Mouse (Mus musculus): ENCODE measurements at regions not wholly inside any gene's neighbourhood (a gene's known extent, or its start where the extent isn't known, plus 50 kb on each side); places are given as distances from the start of the nearest gene placed in this dataset.

GRCm38 (mm10) chr16:93013881-93014280, 187.9 kb upstream of the Runx1 start:
- Histone ChIP-seq H3K9me3 (replicated peaks) (no peaks in the 10 kb centered on the region; the same call in 1 of the 2 replicates), H3K36me3 (replicated peaks) (no peaks in the 10 kb centered on the region), H3K4me1 (ENCODE audit: insufficient read depth, low read depth, low read length) (peaks cover 3% of the 10 kb centered on the region; the same call in 1 of the 2 replicates), H3K4me3 (ENCODE audit: low read depth, low read length) (no peak overlapping the region), H3K27me3 (ENCODE audit: insufficient read depth, low read length) (peaks cover 72% of the 10 kb centered on the region)
- DNase-seq (ENCODE audit: low spot score) (no peak), ATAC-seq (ENCODE audit: extremely low read depth, insufficient number of reproducible peaks, low FRiP score, poor library complexity, severe bottlenecking) (no peak)
- TF ChIP-seq GATA2 (IDR thresholded peaks at IDR 0.05; ENCODE audit: borderline replicate concordance, low read depth, low read length) (no peak), TAL1 (conservative IDR thresholded peaks at IDR 0.05; ENCODE audit: low read depth, low read length) (no peak), CTCF (IDR thresholded peaks at IDR 0.05; ENCODE audit: low read depth, low read length) (no peak), GATA1 (IDR thresholded peaks at IDR 0.05; ENCODE audit: borderline replicate concordance, low read length) (no peak), POLR2AphosphoS5 (IDR thresholded peaks at IDR 0.05; ENCODE audit: insufficient replicate concordance, low read depth, low read length) (no peak)

- H3K4me3 ChIP-seq (ENCODE audit: low read depth, low read length): no peak overlapping the region
- H3K9me3 ChIP-seq (replicated peaks): no peaks in the 10 kb centered on the region; the same call in 1 of the 2 replicates
- no peak for DNase-seq (ENCODE audit: low spot score)
- TF ChIP-seq CTCF (IDR thresholded peaks at IDR 0.05; ENCODE audit: low read depth, low read length) (no peak), GATA2 (IDR thresholded peaks at IDR 0.05; ENCODE audit: borderline replicate concordance, low read depth, low read length) (no peak), GATA1 (IDR thresholded peaks at IDR 0.05; ENCODE audit: borderline replicate concordance, low read length) (no peak), POLR2AphosphoS5 (IDR thresholded peaks at IDR 0.05; ENCODE audit: insufficient replicate concordance, low read depth, low read length) (no peak), TAL1 (conservative IDR thresholded peaks at IDR 0.05; ENCODE audit: low read depth, low read length) (no peak)
- H3K27me3 ChIP-seq (ENCODE audit: insufficient read depth, low read length): peaks cover 66% of the 10 kb centered on the region
- ATAC-seq (ENCODE audit: extremely low read depth, insufficient number of reproducible peaks, low FRiP score, poor library complexity, severe bottlenecking): no peak
- no peaks in the 10 kb centered on the region for H3K36me3 ChIP-seq (replicated peaks)
- peaks cover 3% of the 10 kb centered on the region; the same call in 1 of the 2 replicates for H3K4me1 ChIP-seq (ENCODE audit: insufficient read depth, low read depth, low read length)
These were observed 187.3 kb upstream of the Runx1 start for GRCm38 (mm10) chr16:93013256-93013655.

GRCm38 (mm10) chr16:93011474-93011873, 185.5 kb upstream of the Runx1 start:
- H3K4me1 ChIP-seq (ENCODE audit: insufficient read depth, low read depth, low read length): peaks cover 3% of the 10 kb centered on the region; the same call in 1 of the 2 replicates
- H3K4me3 ChIP-seq (ENCODE audit: low read depth, low read length): no peak overlapping the region
- no peak for DNase-seq (ENCODE audit: low spot score)
- peaks cover 65% of the 10 kb centered on the region for H3K27me3 ChIP-seq (ENCODE audit: insufficient read depth, low read length)
- no peaks in the 10 kb centered on the region; the same call in 1 of the 2 replicates for H3K9me3 ChIP-seq (replicated peaks)
- no peak for TF ChIP-seq POLR2AphosphoS5 (IDR thresholded peaks at IDR 0.05; ENCODE audit: insufficient replicate concordance, low read depth, low read length)
- no peak for TF ChIP-seq CTCF (IDR thresholded peaks at IDR 0.05; ENCODE audit: low read depth, low read length)
- TF ChIP-seq TAL1 (conservative IDR thresholded peaks at IDR 0.05; ENCODE audit: low read depth, low read length): no peak
- no peak for TF ChIP-seq GATA1 (IDR thresholded peaks at IDR 0.05; ENCODE audit: borderline replicate concordance, low read length)
- no peak for TF ChIP-seq GATA2 (IDR thresholded peaks at IDR 0.05; ENCODE audit: borderline replicate concordance, low read depth, low read length)
- H3K36me3 ChIP-seq (replicated peaks): no peaks in the 10 kb centered on the region
- ATAC-seq (ENCODE audit: extremely low read depth, insufficient number of reproducible peaks, low FRiP score, poor library complexity, severe bottlenecking): no peak

GRCm38 (mm10) chr16:93006321-93006984, 180.5 kb upstream of the Runx1 start:
- H3K9me3 ChIP-seq (replicated peaks): no peaks in the 10 kb centered on the region; the same call in 1 of the 2 replicates
- DNase-seq (ENCODE audit: low spot score) (no peak), ATAC-seq (ENCODE audit: extremely low read depth, insufficient number of reproducible peaks, low FRiP score, poor library complexity, severe bottlenecking) (no peak)
- no peak overlapping the region for H3K4me3 ChIP-seq (ENCODE audit: low read depth, low read length)
- H3K27me3 ChIP-seq (ENCODE audit: insufficient read depth, low read length): peaks cover 39% of the 10 kb centered on the region
- H3K36me3 ChIP-seq (replicated peaks): no peaks in the 10 kb centered on the region
- peaks cover 3% of the 10 kb centered on the region; the same call in 1 of the 2 replicates for H3K4me1 ChIP-seq (ENCODE audit: insufficient read depth, low read depth, low read length)
- TF ChIP-seq CTCF (IDR thresholded peaks at IDR 0.05; ENCODE audit: low read depth, low read length) (no peak), POLR2AphosphoS5 (IDR thresholded peaks at IDR 0.05; ENCODE audit: insufficient replicate concordance, low read depth, low read length) (no peak), TAL1 (conservative IDR thresholded peaks at IDR 0.05; ENCODE audit: low read depth, low read length) (no peak), GATA2 (IDR thresholded peaks at IDR 0.05; ENCODE audit: borderline replicate concordance, low read depth, low read length) (no peak), GATA1 (IDR thresholded peaks at IDR 0.05; ENCODE audit: borderline replicate concordance, low read length) (no peak)

GRCm38 (mm10) chr16:93005470-93005869, 179.5 kb upstream of the Runx1 start:
- no peak for TF ChIP-seq CTCF (IDR thresholded peaks at IDR 0.05; ENCODE audit: low read depth, low read length)
- no peak for TF ChIP-seq POLR2AphosphoS5 (IDR thresholded peaks at IDR 0.05; ENCODE audit: insufficient replicate concordance, low read depth, low read length)
- TF ChIP-seq GATA1 (IDR thresholded peaks at IDR 0.05; ENCODE audit: borderline replicate concordance, low read length): no peak
- no peak for TF ChIP-seq GATA2 (IDR thresholded peaks at IDR 0.05; ENCODE audit: borderline replicate concordance, low read depth, low read length)
- Histone ChIP-seq H3K27me3 (ENCODE audit: insufficient read depth, low read length) (peaks cover 38% of the 10 kb centered on the region), H3K4me3 (ENCODE audit: low read depth, low read length) (no peak overlapping the region), H3K4me1 (ENCODE audit: insufficient read depth, low read depth, low read length) (no peaks in the 10 kb centered on the region), H3K9me3 (replicated peaks) (no peaks in the 10 kb centered on the region), H3K36me3 (replicated peaks) (no peaks in the 10 kb centered on the region)
- no peak for ATAC-seq (ENCODE audit: extremely low read depth, insufficient number of reproducible peaks, low FRiP score, poor library complexity, severe bottlenecking)
- DNase-seq (ENCODE audit: low spot score): no peak

- H3K4me3 ChIP-seq (ENCODE audit: low read depth, low read length): no peak overlapping the region
- DNase-seq (ENCODE audit: low spot score): no peak
- TF ChIP-seq POLR2AphosphoS5 (IDR thresholded peaks at IDR 0.05; ENCODE audit: insufficient replicate concordance, low read depth, low read length) (no peak), TAL1 (conservative IDR thresholded peaks at IDR 0.05; ENCODE audit: low read depth, low read length) (no peak), GATA1 (IDR thresholded peaks at IDR 0.05; ENCODE audit: borderline replicate concordance, low read length) (no peak), CTCF (IDR thresholded peaks at IDR 0.05; ENCODE audit: low read depth, low read length) (no peak), GATA2 (IDR thresholded peaks at IDR 0.05; ENCODE audit: borderline replicate concordance, low read depth, low read length) (no peak)
- H3K9me3 ChIP-seq (replicated peaks): no peaks in the 10 kb centered on the region
- no peaks in the 10 kb centered on the region for H3K36me3 ChIP-seq (replicated peaks)
- H3K4me1 ChIP-seq (ENCODE audit: insufficient read depth, low read depth, low read length): no peaks in the 10 kb centered on the region
- H3K27me3 ChIP-seq (ENCODE audit: insufficient read depth, low read length): peaks cover 40% of the 10 kb centered on the region
- no peak for ATAC-seq (ENCODE audit: extremely low read depth, insufficient number of reproducible peaks, low FRiP score, poor library complexity, severe bottlenecking)
These were observed 177.9 kb upstream of the Runx1 start for GRCm38 (mm10) chr16:93003830-93004229.
